Mouse (Mus musculus) bone marrow, adult 2 months (tissue): ENCODE measurements around the gene Ubqln1.

ENCODE experiments used
- CTCF ChIP-seq: fragments of 200-500 bp; IDR thresholded peaks from 2 replicates; pipeline ENCODE4 v1.5.1; 2011; ENCODE audit warnings: low read length, control low read depth; ENCODE audit not compliant: control insufficient read depth, insufficient read depth
- POLR2A ChIP-seq: fragments of 200-500 bp; IDR thresholded peaks from 2 replicates; pipeline ENCODE4 v1.6.1; 2011; ENCODE audit warnings: low read depth, mild to moderate bottlenecking, control low read depth, low read length, borderline replicate concordance; ENCODE audit not compliant: control insufficient read depth

- TF ChIP-seq CTCF (no peak), POLR2A (no peak)
Observed at GRCm38 (mm10) chr13:58163343-58163742, 52.1 kb downstream of the Ubqln1 start.
